Mouse (Mus musculus) thymus, postnatal 10 days (tissue): ENCODE results near the gene Mast1.
"Not testable (repeated sequence)": the region's sequence is repeated elsewhere in the genome, so short reads cannot be mapped to it uniquely, and the experiment has no call there.

ENCODE experiments used
- DNase-seq, 2 experiments: peaks; one replicate each; pipeline ENCODE4 v3.0.0; 2021; ENCODE audit warnings: low spot score in 2 of 2

The Mast1 gene

GRCm38 (mm10) chr8:84910551-84910950 lies 26.6 kb downstream of the Mast1 start:
- DNase-seq, result no peak

DNA sequence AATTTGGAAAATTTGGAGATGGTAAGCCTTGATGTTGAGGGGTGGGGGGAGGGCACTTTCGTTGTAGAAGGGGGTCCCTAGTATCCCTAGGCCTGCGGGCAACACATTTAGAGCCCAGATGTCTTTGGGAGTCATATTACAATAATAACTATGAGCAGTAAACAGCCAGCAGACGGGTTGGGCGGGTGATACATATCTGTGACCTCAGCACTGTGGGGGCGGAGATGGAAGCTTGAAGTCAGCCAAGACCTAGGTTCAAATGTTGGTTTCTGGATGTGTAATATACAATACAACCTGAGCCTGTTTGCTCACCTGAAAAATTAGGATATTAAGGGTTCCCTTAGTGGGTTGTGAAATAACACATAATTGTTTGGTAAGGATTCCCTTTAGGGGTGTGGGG lies 27.2 kb downstream of the Mast1 start:
- no peak for DNase-seq

DNA sequence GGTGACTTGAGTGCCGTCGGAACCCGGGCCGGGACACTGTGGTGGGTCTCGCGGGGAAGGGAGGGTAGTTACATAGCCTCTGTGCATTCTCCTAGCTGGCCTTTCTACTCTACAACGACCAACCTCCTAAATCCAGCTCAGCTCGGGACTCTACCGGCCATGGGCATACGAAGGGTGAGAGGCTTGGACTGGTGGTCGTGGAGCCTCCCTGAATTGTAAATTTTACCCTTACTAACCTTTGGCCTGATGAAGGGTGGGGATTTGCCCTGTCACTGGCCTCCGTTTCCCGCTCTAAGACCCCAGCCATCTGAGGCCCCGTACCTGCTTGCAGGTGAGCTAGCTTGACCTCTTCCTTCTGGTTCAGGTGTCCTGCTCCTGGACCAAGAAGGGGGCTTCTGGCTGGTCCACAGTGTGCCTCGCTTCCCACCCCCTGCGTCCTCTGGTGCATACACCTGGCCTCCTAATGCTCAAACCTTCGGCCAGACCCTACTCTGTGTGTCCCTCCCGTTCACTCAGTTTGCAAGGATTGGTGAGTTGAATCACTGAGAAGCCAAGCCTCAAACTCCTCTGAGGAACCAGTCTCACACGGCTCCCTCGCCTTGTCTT lies 27.9 kb downstream of the Mast1 start:
- no peak for DNase-seq

GRCm38 (mm10) chr8:84908421-84909161 lies 28.6 kb downstream of the Mast1 start, which contains the start of gene Dnase2a:
Gene Dnase2a (plus strand): TSS chr8:84908560.
- peak; percentile 58 to 68 for DNase-seq

DNA sequence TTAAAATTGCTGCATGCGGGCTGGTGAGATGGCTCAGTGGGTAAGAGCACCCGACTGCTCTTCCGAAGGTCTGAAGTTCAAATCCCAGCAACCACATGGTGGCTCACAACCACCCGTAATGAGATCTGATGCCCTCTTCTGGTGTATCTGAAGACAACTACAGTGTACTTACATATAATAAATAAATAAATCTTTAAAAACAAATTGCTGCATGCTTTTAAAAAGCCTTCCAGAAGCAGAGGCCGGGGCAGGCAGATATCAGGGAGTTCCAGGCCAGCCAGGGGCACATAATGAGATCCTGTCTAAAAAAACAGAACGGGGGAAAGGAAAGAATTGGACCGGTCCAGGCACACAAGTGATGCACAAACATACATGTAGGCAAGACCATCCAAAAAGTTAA lies 29.2 kb downstream of the Mast1 start:
- not testable (repeated sequence) for DNase-seq

GRCm38 (mm10) chr8:84907493-84907892 lies 29.7 kb downstream of the Mast1 start:
- no peak for DNase-seq

- no peak for DNase-seq
These were observed 30.1 kb downstream of the Mast1 start for GRCm38 (mm10) chr8:84907037-84907436.

GRCm38 (mm10) chr8:84904351-84904750 lies 32.8 kb downstream of the Mast1 start:
- peak in 1 of 2 experiments; percentile 9 for DNase-seq

- peak; percentile 92 to 98 for DNase-seq
These were observed 34.1 kb downstream of the Mast1 start for GRCm38 (mm10) chr8:84902920-84903661.

DNA sequence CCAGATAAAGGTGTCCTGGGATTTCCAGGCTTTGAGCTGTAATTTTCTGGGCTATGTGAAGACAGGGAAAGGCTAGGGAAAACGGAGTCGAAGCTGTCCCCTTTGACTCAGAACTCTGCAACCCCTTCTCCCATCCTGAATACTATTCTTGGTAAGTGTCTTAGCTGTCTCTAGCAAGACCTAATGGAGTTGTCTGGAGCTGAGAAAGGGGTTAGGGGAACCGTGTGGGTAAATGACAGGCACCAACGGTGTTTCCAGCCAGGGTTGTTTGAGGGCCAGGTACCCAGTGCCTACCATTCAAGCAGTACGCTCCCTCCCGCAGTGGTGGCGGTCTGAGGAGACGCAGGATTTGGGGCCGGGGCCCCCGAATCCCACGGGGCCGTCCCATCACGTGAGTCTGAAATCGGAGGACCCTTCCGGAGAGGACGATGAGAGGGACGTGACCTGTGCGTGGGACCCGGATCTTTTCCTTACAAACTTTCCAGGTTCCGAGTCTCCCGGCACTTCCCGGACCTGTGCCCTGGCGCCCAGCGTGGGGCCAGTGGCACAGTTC lies 34.7 kb downstream of the Mast1 start:
- peak; percentile 15 to 31 for DNase-seq

DNA sequence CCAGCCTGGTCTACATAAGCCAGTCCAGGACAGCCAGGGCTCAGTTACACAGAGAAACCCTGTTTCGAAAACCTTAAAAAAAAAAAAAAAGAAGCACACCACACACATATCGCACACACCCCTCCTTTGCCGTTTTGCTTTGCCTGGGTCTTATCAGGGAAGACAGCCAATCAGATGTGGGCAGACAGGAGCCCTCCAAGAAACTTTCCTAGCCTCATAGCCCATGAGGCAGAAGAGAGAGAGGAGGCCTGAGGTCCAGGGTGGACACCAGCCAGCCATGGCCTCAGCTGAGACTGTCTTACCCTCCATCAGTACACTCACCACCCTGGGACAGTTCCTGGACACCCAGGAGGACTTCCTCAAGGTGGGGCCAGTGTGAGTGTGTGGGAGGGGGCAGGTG lies 35.4 kb downstream of the Mast1 start, which contains the start of gene Klf1:
Gene Klf1 (plus strand): TSS at position 177 of the 400 bp plus-strand sequence.
- DNase-seq, result no peak

GRCm38 (mm10) chr8:84901071-84901470 lies 36.1 kb downstream of the Mast1 start:
- no peak for DNase-seq

GRCm38 (mm10) chr8:84895963-84896362 lies 41.2 kb downstream of the Mast1 start:
- no peak for DNase-seq

DNA sequence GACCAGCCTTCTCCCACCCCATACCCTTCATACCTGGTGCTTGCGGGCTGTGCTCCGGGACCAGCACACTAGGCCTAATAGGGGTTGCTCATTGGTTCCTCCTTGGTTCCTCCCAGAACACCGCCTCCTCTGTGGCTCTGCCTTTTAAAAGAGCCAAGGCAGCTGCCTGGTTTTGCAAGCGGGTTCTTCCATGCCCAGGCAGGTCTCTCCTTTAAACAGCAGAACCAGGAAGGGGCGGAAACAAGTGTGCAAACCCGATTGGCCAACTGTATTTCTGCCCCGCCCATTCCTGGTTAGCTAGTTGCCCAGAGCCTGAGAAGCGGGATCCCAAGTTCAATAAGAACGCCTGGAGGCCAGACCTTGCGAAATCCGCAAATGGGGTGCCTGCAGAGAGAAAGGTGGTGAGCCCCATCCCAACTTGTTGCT lies 43.4 kb downstream of the Mast1 start, which contains the start of gene Gcdh:
Gene Gcdh (minus strand): TSS at position 213 of the 426 bp plus-strand sequence.
- peak; percentile 80 to 82 for DNase-seq

DNA sequence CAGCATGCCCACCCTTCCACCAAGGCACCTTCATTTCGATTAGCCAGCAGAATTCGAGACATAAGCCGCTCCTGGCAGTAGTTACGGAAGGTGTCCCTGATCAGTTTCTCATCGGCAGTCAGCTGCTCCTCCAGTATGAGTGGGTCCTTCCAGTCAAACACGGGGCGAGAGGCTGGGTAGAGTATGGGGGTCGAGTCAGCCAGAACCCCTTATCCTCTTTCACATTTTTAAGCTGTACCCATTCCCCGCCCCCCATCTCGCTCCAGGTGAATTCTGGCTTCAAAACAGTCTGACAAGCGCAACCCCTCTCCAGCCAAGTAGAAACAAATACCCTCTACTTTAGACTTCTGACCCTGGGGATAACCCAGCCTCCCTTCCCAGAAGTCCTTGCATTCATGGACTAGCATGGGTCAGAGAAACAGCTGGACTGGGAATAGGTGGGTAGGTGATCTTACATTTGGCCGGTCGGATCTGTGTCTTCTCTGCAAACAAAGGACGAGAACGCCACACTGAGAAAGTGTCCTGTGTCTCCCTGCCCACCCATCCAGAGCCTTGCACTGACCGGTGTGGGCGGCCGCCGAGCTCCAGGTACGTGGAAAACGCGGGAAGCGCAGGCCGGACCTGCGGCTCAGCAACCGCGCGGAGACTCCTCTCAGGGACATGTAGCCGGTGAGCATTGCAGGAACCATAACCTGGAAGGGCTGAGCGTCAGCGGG lies 44.0 kb downstream of the Mast1 start:
- no peak for DNase-seq

DNA sequence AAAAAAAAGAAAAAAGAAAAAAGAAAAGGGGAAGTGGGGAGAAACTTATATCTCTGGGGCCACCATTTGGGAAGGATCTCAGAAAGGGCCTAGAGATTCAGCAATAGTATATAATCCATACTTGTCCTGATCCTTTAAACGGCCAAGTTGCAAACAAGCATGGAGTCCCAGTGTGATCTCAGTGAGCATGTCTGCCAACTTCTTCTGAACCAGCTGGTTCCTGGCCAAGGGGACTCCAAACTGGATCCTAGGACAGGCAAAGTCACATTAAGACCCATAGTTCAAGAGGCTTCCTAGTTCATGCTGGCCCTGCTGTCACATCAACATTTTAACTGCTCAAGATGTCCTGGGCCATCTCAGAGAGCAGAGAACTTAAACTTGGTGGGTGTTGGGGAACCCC lies 48.0 kb downstream of the Mast1 start:
- no peak for DNase-seq

DNA sequence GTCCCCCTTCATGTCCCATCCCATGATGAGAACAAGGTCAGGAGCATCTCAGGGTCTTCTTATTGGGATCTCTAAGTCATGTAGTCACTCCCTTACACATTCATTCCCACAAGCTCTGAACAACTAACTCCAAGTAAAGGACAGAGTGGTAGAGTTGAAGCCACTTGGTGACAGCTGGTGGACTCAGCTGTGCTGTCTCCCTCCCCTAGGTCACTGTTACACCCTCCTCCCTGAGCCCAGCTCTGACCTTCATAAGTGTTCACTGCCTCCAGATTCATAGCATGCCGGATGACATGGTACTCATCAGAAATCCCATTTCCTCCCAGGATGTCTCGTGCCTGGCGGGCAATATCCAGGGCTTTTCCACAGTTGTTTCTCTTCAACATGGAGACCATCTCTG lies 48.9 kb downstream of the Mast1 start:
- DNase-seq, result no peak

GRCm38 (mm10) chr8:84884728-84885127 lies 52.4 kb downstream of the Mast1 start:
- DNase-seq, result no peak

- no peak for DNase-seq
These were observed 58.2 kb downstream of the Mast1 start for GRCm38 (mm10) chr8:84878915-84879314.

DNA sequence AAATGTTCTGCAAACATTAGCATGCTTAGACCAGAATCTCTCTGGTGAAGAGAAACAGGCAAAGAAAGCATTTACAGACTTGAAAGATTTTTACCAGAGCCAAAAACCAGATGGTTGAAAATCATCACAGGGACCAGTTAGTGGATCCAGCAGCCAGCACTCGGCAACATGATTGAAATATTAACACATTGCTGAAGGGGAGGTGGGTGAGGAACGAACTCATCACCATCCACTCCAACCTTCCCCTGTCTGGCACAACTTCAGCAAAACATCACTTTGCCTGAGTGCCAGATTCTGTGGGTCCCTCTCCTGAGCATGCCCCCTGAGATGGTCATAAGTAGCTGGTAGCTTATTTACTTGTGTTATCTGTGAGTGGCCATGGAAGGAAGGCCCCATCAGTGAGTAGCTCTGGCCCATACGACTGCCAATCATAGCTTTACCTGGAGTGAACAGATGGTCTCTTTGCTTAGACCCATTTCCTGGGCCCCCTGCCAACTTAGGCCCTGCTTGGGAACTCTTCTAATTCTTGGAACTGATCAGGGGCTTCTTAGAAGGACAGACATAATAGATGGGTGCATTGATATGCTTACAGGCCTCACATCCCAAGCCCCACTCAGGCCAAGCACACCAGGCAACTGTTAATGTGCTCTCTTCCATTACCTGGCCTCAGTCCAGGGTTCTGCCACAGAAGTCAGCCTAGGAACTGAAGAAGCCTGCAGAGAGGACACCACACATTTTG lies 59.7 kb downstream of the Mast1 start:
- DNase-seq, result no peak

DNA sequence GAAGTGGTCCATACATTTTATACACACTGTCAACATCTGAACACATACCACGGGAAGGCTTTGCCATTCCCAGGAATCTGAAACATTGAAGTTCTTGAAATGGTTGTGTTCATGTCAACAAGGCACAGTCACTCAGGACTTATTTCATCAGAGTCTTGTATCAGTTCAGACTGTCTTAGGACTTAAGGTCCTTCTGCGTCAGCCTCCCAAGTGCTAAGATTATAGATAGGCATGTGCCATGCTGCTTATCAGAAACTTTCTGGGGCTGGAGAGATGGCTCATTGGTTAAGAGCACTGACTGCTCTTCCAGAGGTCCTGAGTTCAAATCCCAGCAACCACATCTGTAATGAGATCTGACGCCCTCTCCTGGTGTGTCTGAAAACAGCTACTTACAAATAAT lies 62.8 kb downstream of the Mast1 start:
- DNase-seq, result no peak
